Mouse (Mus musculus) lung, adult 2 months (tissue): ENCODE data around the gene Arhgap30. TPM values are rescaled to one million over a fixed set of nuclear protein-coding genes. Genes with fewer than 3 reads are reported as not detected.

Experiments
- DNase-seq: peaks from one replicate; pipeline ENCODE4 v3.0.0; 2022
- H3K4me1 ChIP-seq: fragments of 200-500 bp; 2 replicates; pipeline ENCODE4 v1.6.1; 2011; ENCODE audit warnings: low read length; ENCODE audit not compliant: control insufficient read depth, insufficient read depth
- H3K4me3 ChIP-seq: fragments of 200-500 bp; replicated peaks from 2 replicates; pipeline ENCODE3; 2011; ENCODE audit warnings: low read depth, mild to moderate bottlenecking, control low read depth, low read length; ENCODE audit errors: extremely low read depth
- CTCF ChIP-seq: fragments of 200-500 bp; IDR thresholded peaks from 2 replicates; pipeline ENCODE4 v1.5.1; 2011; ENCODE audit warnings: mild to moderate bottlenecking, low read length, control low read depth; ENCODE audit not compliant: insufficient read depth
- POLR2A ChIP-seq: fragments of 200-500 bp; IDR thresholded peaks from 2 replicates; pipeline ENCODE4 v1.6.1; 2011; ENCODE audit warnings: low read depth, mild to moderate bottlenecking, control low read depth, low read length, borderline replicate concordance; ENCODE audit errors: extremely low read depth
- WGBS: fragments of 180-500 bp; shearing (Covaris S2); methylation state at CpG from one replicate; pipeline ENCODE4 v1.1.7; 2018; 5-methylcytosine and 5-hydroxymethylcytosine counted together
- polyA plus RNA-seq: library from polyadenylated mRNA; depleted of rRNA; stranded (reverse); fragments of >200 nt; gene quantifications from 2 replicates; pipeline ENCODE4 v1.2.3, GENCODE M21; 2012; rRNA removed

The Arhgap30 gene
- polyA plus RNA-seq, 1 experiment, result 17.5 TPM

- WGBS, result 77% methylated on average over 1 of the region's 1 CpGs
These were observed 68.8 kb downstream of the Arhgap30 start for GRCm38 (mm10) chr1:171457568-171457967.

GRCm38 (mm10) chr1:171459791-171460190 lies 71.0 kb downstream of the Arhgap30 start:
- 47% methylated on average over 5 of the region's 5 CpGs for WGBS
- DNase-seq, result no peak
- H3K4me1 ChIP-seq, result 0 out of 2 replicates have a peak, but pooled peaks cover 2% of the 10 kb centered on the region
- TF ChIP-seq POLR2A (no peak), CTCF (no peak)
- no peak overlapping the region for H3K4me3 ChIP-seq

More at GRCm38 (mm10) chr1:171457568-171457967, 68.8 kb downstream of the Arhgap30 start:
- TF ChIP-seq CTCF (no peak), POLR2A (no peak)
- Histone ChIP-seq H3K4me1 (peaks cover 9% of the 10 kb centered on the region), H3K4me3 (no peak overlapping the region)
- DNase-seq, result no peak

Other genes with a start within 250 kb of the Arhgap30 start
- 136 and 191 TPM in 2 replicates for gene Sdhc, start 238.4 kb upstream of the Arhgap30 start, polyA plus RNA-seq
- 15.9 and 24.9 TPM in 2 replicates for gene Mpz, start 238.2 kb upstream of the Arhgap30 start, polyA plus RNA-seq
- gene Pcp4l1, start 192.7 kb upstream of the Arhgap30 start, polyA plus RNA-seq, result 37.5 and 59.8 TPM in 2 replicates
- 0.25 TPM in 1 of 2 replicates, not detected in the other for gene Nr1i3, start 175.0 kb upstream of the Arhgap30 start, polyA plus RNA-seq
- 25.7 and 28.8 TPM in 2 replicates for gene Tomm40l, start 166.4 kb upstream of the Arhgap30 start, polyA plus RNA-seq
- gene Apoa2, start 163.9 kb upstream of the Arhgap30 start, polyA plus RNA-seq, result 4.7 and 7.2 TPM in 2 replicates
- gene Fcer1g, start 154.6 kb upstream of the Arhgap30 start, polyA plus RNA-seq, result 117 and 158 TPM in 2 replicates
- 1.2 and 1.3 TPM in 2 replicates for gene Adamts4, start 138.5 kb upstream of the Arhgap30 start, polyA plus RNA-seq
- 78.8 and 118 TPM in 2 replicates for gene Ndufs2, start 137.6 kb upstream of the Arhgap30 start, polyA plus RNA-seq
- 72.0 and 75.8 TPM in 2 replicates for gene B4galt3, start 118.6 kb upstream of the Arhgap30 start, polyA plus RNA-seq
- gene Ppox, start 107.8 kb upstream of the Arhgap30 start, polyA plus RNA-seq, result 40.6 and 49.0 TPM in 2 replicates
- 42.3 and 51.2 TPM in 2 replicates for gene Usp21, start 101.0 kb upstream of the Arhgap30 start, polyA plus RNA-seq
- 18.8 and 22.2 TPM in 2 replicates for gene Ufc1, start 93.9 kb upstream of the Arhgap30 start, polyA plus RNA-seq
- 34.5 and 47.0 TPM in 2 replicates for gene Dedd, start 59.8 kb upstream of the Arhgap30 start, polyA plus RNA-seq
- 42.7 and 44.1 TPM in 2 replicates for gene Nit1, start 43.3 kb upstream of the Arhgap30 start, polyA plus RNA-seq
- 9.0 and 20.0 TPM in 2 replicates for gene Pfdn2, start 43.3 kb upstream of the Arhgap30 start, polyA plus RNA-seq
- gene Klhdc9, start 28.2 kb upstream of the Arhgap30 start, polyA plus RNA-seq, result 1.9 and 3.4 TPM in 2 replicates
- gene Nectin4, start 18.9 kb upstream of the Arhgap30 start, polyA plus RNA-seq, result 10.3 and 19.2 TPM in 2 replicates
- gene Usf1, start 22.4 kb downstream of the Arhgap30 start, polyA plus RNA-seq, result 95.3 and 107 TPM in 2 replicates
- 8.9 and 16.2 TPM in 2 replicates for gene Tstd1, start 29.9 kb downstream of the Arhgap30 start, polyA plus RNA-seq
- 108 and 149 TPM in 2 replicates for gene F11r, start 48.6 kb downstream of the Arhgap30 start, polyA plus RNA-seq
- 2.8 and 3.3 TPM in 2 replicates for gene Alyref2, start 114.5 kb downstream of the Arhgap30 start, polyA plus RNA-seq
- 0.64 TPM in 1 of 2 replicates, not detected in the other for gene Itln1, start 146.3 kb downstream of the Arhgap30 start, polyA plus RNA-seq
- gene Cd244a, start 170.2 kb downstream of the Arhgap30 start, polyA plus RNA-seq, result 1.8 and 3.1 TPM in 2 replicates
- 2.2 and 2.6 TPM in 2 replicates for gene Ly9, start 218.5 kb downstream of the Arhgap30 start, polyA plus RNA-seq